Mouse (Mus musculus) thymus, postnatal 0 days (tissue): ENCODE data around the gene Pax3. TPM values are rescaled to one million over a fixed set of nuclear protein-coding genes. Genes with fewer than 3 reads are reported as not detected.

Experiments
- DNase-seq: peaks from one replicate; pipeline ENCODE4 v3.0.0-alpha.2; 2015; ENCODE audit warnings: low spot score
- polyA plus RNA-seq: library from polyadenylated mRNA; unstranded; fragments of >200 nt; fragmentation: Nextera tagmentation; extraction: Ambion mirVana; gene quantifications from 2 replicates; pipeline ENCODE4 v1.2.1, GENCODE M21; 2015

Pax3 gene
- polyA plus RNA-seq, 1 experiment from 2014 or later: 0.04 TPM

- no peak for DNase-seq
Observed at GRCm38 (mm10) chr1:78088646-78089045, 108.3 kb downstream of the Pax3 start.

- DNase-seq: no peak
Observed at GRCm38 (mm10) chr1:78081761-78082160, 115.2 kb downstream of the Pax3 start.

- no peak for DNase-seq
Observed at GRCm38 (mm10) chr1:78060850-78061249, 136.1 kb downstream of the Pax3 start.

- DNase-seq: no peak
Observed at GRCm38 (mm10) chr1:78057939-78058338, 139.0 kb downstream of the Pax3 start.

GRCm38 (mm10) chr1:78053677-78054076 is 143.3 kb downstream of the Pax3 start:
- DNase-seq: no peak

Other genes with a start within 250 kb of the Pax3 start
- gene Sgpp2, start 113.2 kb upstream of the Pax3 start, polyA plus RNA-seq: 0.12 and 0.29 TPM in 2 replicates